Mouse (Mus musculus) cerebellum, adult 2 months (tissue): ENCODE measurements around the gene Lta.

Source experiments
- CTCF ChIP-seq: fragments of 200-500 bp; IDR thresholded peaks from 2 replicates; pipeline ENCODE4 v1.5.1; 2011; ENCODE audit warnings: low read depth, mild to moderate bottlenecking, control low read depth, low read length, moderate library complexity, borderline replicate concordance; ENCODE audit not compliant: insufficient read depth
- POLR2A ChIP-seq: fragments of 200-500 bp; IDR thresholded peaks from 2 replicates; pipeline ENCODE4 v1.6.1; 2011; ENCODE audit warnings: low read length, control low read depth, borderline replicate concordance; ENCODE audit not compliant: insufficient read depth

DNA sequence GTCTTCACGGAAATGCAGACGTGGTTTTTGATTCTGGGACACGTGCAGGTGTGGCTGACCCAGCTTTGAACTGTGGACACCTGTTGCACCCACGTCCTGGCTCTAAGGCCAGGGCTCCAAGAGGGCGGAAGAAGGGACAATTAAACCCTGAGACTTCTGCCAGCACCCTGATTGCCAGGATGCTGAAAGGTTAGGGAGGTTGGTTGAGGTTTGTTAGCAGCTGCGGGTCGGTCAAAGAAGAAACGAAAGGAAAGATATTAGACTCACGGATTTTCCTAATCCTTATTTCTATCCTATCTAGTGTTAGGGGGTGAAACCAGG is 8.9 kb downstream of the Lta start:
- TF ChIP-seq POLR2A (no peak), CTCF (no peak)
